Mouse (Mus musculus) bone marrow, adult 2 months (tissue): Measurements from ENCODE around the gene Tbrg1.

Experiments
- CTCF ChIP-seq: fragments of 200-500 bp; IDR thresholded peaks from 2 replicates; pipeline ENCODE4 v1.5.1; 2011; ENCODE audit warnings: low read length, control low read depth; ENCODE audit not compliant: control insufficient read depth, insufficient read depth
- POLR2A ChIP-seq: fragments of 200-500 bp; IDR thresholded peaks from 2 replicates; pipeline ENCODE4 v1.6.1; 2011; ENCODE audit warnings: low read depth, mild to moderate bottlenecking, control low read depth, low read length, borderline replicate concordance; ENCODE audit not compliant: control insufficient read depth

DNA sequence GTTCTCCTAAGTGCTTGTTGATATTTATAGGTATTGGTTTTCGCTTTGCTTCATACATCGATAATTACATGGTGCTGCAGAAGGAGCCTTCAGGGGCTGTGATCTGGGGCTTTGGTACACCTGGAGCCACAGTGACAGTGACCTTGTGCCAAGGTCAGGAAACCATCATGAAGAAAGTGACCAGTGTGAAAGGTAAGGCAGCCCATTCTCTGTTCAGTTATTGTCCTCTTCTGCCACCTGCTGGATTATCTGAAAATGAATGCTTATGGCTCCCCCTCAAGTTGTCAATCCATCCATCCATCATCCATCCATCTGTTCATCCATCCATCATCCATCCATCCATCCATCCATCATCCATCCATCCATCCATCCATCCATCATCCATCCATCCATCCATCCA, 40.3 kb downstream of the Tbrg1 start:
- TF ChIP-seq CTCF (peak; percentile 52), POLR2A (no peak)
